Comparison of ENCODE assay signal across 12 mouse cellular contexts in genomic region chr4:148391714-148392310, GRCm38 (mm10). TPM values are rescaled to one million over a fixed set of nuclear protein-coding genes. Genes with fewer than 3 reads are reported as not detected.
A peak's percentile ranks its signal among the peaks of the same experiment; 100 is the strongest.
DNase-seq lines count a peak whose midpoint lies in the region; ATAC-seq and TF ChIP-seq lines count a peak whose summit lies in the region.
"Had no signal": no experiment of that assay in that cellular context is flagged by ENCODE, and none has a peak within 500 bp of the region (broad histone marks: within the 10 kb centered on the region; RNA-seq: fewer than 3 reads in every experiment).

No protein-coding gene starts in this region.

- H3K4me3 ChIP-seq in hindbrain, embryonic 11.5 days (ENCODE audit: low read depth, low read length) = no peak overlapping the region
- no peak overlapping the region for H3K4me3 ChIP-seq in midbrain, embryonic 12.5 days
- peak overlapping the region; percentile 20; the same call in 1 of the 2 replicates for H3K4me3 ChIP-seq in olfactory bulb, adult 2 months (ENCODE audit: insufficient read depth, low read depth, low read length)
- H3K4me3 ChIP-seq: intestine, embryonic 15.5 days; limb, embryonic 12.5 days had no signal

- no peak overlapping the region for H3K9ac ChIP-seq in hindbrain, embryonic 11.5 days (ENCODE audit: low read depth, low read length)
- no peak overlapping the region for H3K9ac ChIP-seq in midbrain, embryonic 12.5 days (replicated peaks)
- H3K9ac ChIP-seq: intestine, embryonic 15.5 days; limb, embryonic 12.5 days had no signal

- H3K4me1 ChIP-seq in hindbrain, embryonic 11.5 days (replicated peaks; ENCODE audit: control insufficient read depth, insufficient read depth, low read length) = peaks cover 14% of the 10 kb centered on the region
- peaks cover 21% of the 10 kb centered on the region; the same call in 1 of the 2 replicates for H3K4me1 ChIP-seq in midbrain, embryonic 12.5 days
- H3K4me1 ChIP-seq in olfactory bulb, adult 2 months (ENCODE audit: control insufficient read depth, insufficient read depth, low read length) = peaks cover 9% of the 10 kb centered on the region
- H3K4me1 ChIP-seq: intestine, embryonic 15.5 days had no signal

- no peak for TF ChIP-seq POLR2A in olfactory bulb, adult 2 months (IDR thresholded peaks at IDR 0.05; ENCODE audit: insufficient read depth, low read depth, low read length)

- 55% methylated on average over 21 of the region's 21 CpGs for WGBS in hindbrain, embryonic 11.5 days
- 62% methylated on average over 21 of the region's 21 CpGs for WGBS in midbrain, embryonic 12.5 days
- WGBS in olfactory bulb, adult 2 months = 59% methylated on average over 21 of the region's 21 CpGs

- H3K4me2 ChIP-seq in hindbrain, embryonic 11.5 days (replicated peaks; ENCODE audit: low read depth, low read length) = no peak overlapping the region
- peak overlapping the region; percentile 7; the same call in 1 of the 2 replicates for H3K4me2 ChIP-seq in midbrain, embryonic 12.5 days (replicated peaks)
- H3K4me2 ChIP-seq: intestine, embryonic 15.5 days; limb, embryonic 12.5 days had no signal

- no peaks in the 10 kb centered on the region for H3K9me3 ChIP-seq in hindbrain, embryonic 11.5 days (ENCODE audit: control insufficient read depth, low read length)
- H3K9me3 ChIP-seq in midbrain, embryonic 12.5 days = no peaks in the 10 kb centered on the region
- H3K9me3 ChIP-seq: intestine, embryonic 15.5 days; limb, embryonic 12.5 days had no signal

- peak; percentile 34; the same call in 1 of the 2 replicates for ATAC-seq in hindbrain, embryonic 11.5 days (ENCODE audit: low FRiP score)
- no peak for ATAC-seq in midbrain, embryonic 12.5 days (ENCODE audit: low FRiP score, low read depth)
- ATAC-seq: intestine, embryonic 15.5 days had no signal

- H3K27ac ChIP-seq in hindbrain, embryonic 11.5 days (ENCODE audit: low read depth, low read length) = peak overlapping the region; percentile 27; the same call in 1 of the 2 replicates
- H3K27ac ChIP-seq in midbrain, embryonic 12.5 days (replicated peaks) = no peak overlapping the region
- H3K27ac ChIP-seq in olfactory bulb, adult 2 months (ENCODE audit: insufficient read depth, low read depth, low read length) = no peak overlapping the region
- H3K27ac ChIP-seq: intestine, embryonic 15.5 days; limb, embryonic 12.5 days had no signal

- no peaks in the 10 kb centered on the region for H3K36me3 ChIP-seq in hindbrain, embryonic 11.5 days (ENCODE audit: control insufficient read depth, insufficient read depth, low read length)
- no peaks in the 10 kb centered on the region for H3K36me3 ChIP-seq in midbrain, embryonic 12.5 days
- H3K36me3 ChIP-seq: intestine, embryonic 15.5 days; limb, embryonic 12.5 days had no signal

- peak; percentile 30 for DNase-seq in right cerebral cortex, postnatal 14 days
- DNase-seq in right cerebral cortex, postnatal 36 days (ENCODE audit: low spot score in 2 of 2) = no peak
- DNase-seq in hindbrain, embryonic 11.5 days (ENCODE audit: low spot score) = no peak
- no peak for DNase-seq in cerebellum, adult 8-10 months
- DNase-seq in adrenal gland, postnatal 36 days = no peak
- DNase-seq in left cerebral cortex, postnatal 36 days (ENCODE audit: low spot score in 2 of 2) = no peak
- DNase-seq: kidney, postnatal 25 days; lung, postnatal 4 days had no signal

- no peaks in the 10 kb centered on the region for H3K27me3 ChIP-seq in hindbrain, embryonic 11.5 days (ENCODE audit: control insufficient read depth, insufficient read depth, low read length)
- no peaks in the 10 kb centered on the region; the same call in 1 of the 2 replicates for H3K27me3 ChIP-seq in midbrain, embryonic 12.5 days
- H3K27me3 ChIP-seq: intestine, embryonic 15.5 days; limb, embryonic 12.5 days had no signal

- TF ChIP-seq CTCF in olfactory bulb, adult 2 months (IDR thresholded peaks at IDR 0.05; ENCODE audit: insufficient read depth, low read depth, low read length) = no peak

- intact Hi-C loops in left cerebral cortex, postnatal 36 days (cut with DNase I) = no loop called here

RNA-seq across cellular contexts. Expression of gene Ubiad1, which starts 52.8 kb away (rescaled TPM):
- polyA plus RNA-seq in hindbrain, embryonic 11.5 days (2014; fragmentation: Nextera tagmentation; extraction: Ambion mirVana) = 14.4 and 14.6 TPM in 2 replicates
- 20.5 and 21.1 TPM in 2 replicates for polyA plus RNA-seq in midbrain, embryonic 12.5 days (2016; fragmentation: Nextera tagmentation; extraction: Ambion mirVana)
- not detected in 2 replicates for polyA plus RNA-seq in olfactory bulb, adult 2 months (2012; ENCODE audit: insufficient read depth, insufficient read length, low replicate concordance, missing spikeins)
- total RNA-seq in adrenal gland, postnatal 36 days (2021) = 10 to 100 TPM; 18.9 to 20.8 TPM
- 1 to 10 TPM; 8.3 to 8.6 TPM for total RNA-seq in left cerebral cortex, postnatal 36 days (2021)

RNA-seq across cellular contexts. Expression of gene Mtor, which starts 56.6 kb away (rescaled TPM):
- 28.0 and 33.0 TPM in 2 replicates for polyA plus RNA-seq in hindbrain, embryonic 11.5 days (2014; fragmentation: Nextera tagmentation; extraction: Ambion mirVana)
- polyA plus RNA-seq in midbrain, embryonic 12.5 days (2016; fragmentation: Nextera tagmentation; extraction: Ambion mirVana) = 33.3 and 35.4 TPM in 2 replicates
- polyA plus RNA-seq in olfactory bulb, adult 2 months (2012; ENCODE audit: insufficient read depth, insufficient read length, low replicate concordance, missing spikeins) = 53.3 TPM in 1 of 2 replicates, not detected in the other
- 10 to 100 TPM; 72.5 to 86.2 TPM for total RNA-seq in adrenal gland, postnatal 36 days (2021)
- total RNA-seq in left cerebral cortex, postnatal 36 days (2021) = 100 to 1,000 TPM in 1 of 2 experiments, 10 to 100 TPM in 1; 91.8 to 100 TPM
